Mouse (Mus musculus) brain, embryonic 14.5 days (tissue): ENCODE results near the gene Gm20777.
"Not testable (repeated sequence)": the region's sequence is repeated elsewhere in the genome, so short reads cannot be mapped to it uniquely, and the experiment has no call there.

Source experiments
- CTCF ChIP-seq: fragments of 200-500 bp; IDR thresholded peaks from 2 replicates; pipeline ENCODE4 v1.5.1; 2012; ENCODE audit warnings: inconsistent platforms, mild to moderate bottlenecking, moderate library complexity, borderline replicate concordance; ENCODE audit not compliant: insufficient read depth, insufficient read length; ENCODE audit errors: extremely low read depth
- POLR2A ChIP-seq: fragments of 200-500 bp; IDR thresholded peaks from 2 replicates; pipeline ENCODE4 v1.6.1; 2012; ENCODE audit warnings: mild to moderate bottlenecking, inconsistent platforms, borderline replicate concordance; ENCODE audit not compliant: poor library complexity, insufficient read depth, insufficient read length, severe bottlenecking; ENCODE audit errors: extremely low read depth

GRCm38 (mm10) chrY:10708761-10709160, 43.5 kb downstream of the Gm20777 start:
- TF ChIP-seq POLR2A, CTCF: not testable (repeated sequence)
